Mouse (Mus musculus) MEL (cell line): ENCODE data around the gene Lrrc23. TPM values are rescaled to one million over a fixed set of nuclear protein-coding genes. Genes with fewer than 3 reads are reported as not detected.

Experiments used
- DNase-seq: peaks from one replicate; pipeline ENCODE4 v3.0.0; 2011; ENCODE audit warnings: low read depth, low spot score
- H3K27ac ChIP-seq: 2 replicates; pipeline ENCODE4 v1.5.1; 2012; ENCODE audit warnings: low read depth, mild to moderate bottlenecking, control low read depth, low read length, moderate library complexity; ENCODE audit not compliant: control insufficient read depth
- H3K27me3 ChIP-seq, 2 experiments: fragments of 150-350 bp in 1 of 2; sonication (generic) in 1 of 2; 2 replicates each; pipeline ENCODE4 v1.6.1; 2012; ENCODE audit warnings: low read length in 2 of 2, mild to moderate bottlenecking in 2 of 2, improper control_type of control experiment in 1 of 2, moderate library complexity in 1 of 2; ENCODE audit not compliant: insufficient read depth in 2 of 2, control insufficient read depth in 1 of 2
- H3K36me3 ChIP-seq, 2 experiments: 2 replicates each; pipeline ENCODE4 v1.6.1; 2012 to 2014; ENCODE audit warnings: low read length in 2 of 2, improper control_type of control experiment in 1 of 2, inconsistent platforms in 1 of 2, mild to moderate bottlenecking in 1 of 2; ENCODE audit not compliant: insufficient read depth in 2 of 2, control insufficient read depth in 1 of 2
- H3K4me1 ChIP-seq, 2 experiments: fragments of 150-350 bp in 1 of 2; sonication (generic) in 1 of 2; 2 replicates each; pipeline ENCODE4 v1.6.1; 2012; ENCODE audit warnings: low read length in 2 of 2, improper control_type of control experiment in 1 of 2, mild to moderate bottlenecking in 1 of 2; ENCODE audit not compliant: insufficient read depth in 2 of 2, control insufficient read depth in 1 of 2
- H3K4me3 ChIP-seq, 2 experiments: fragments of 150-350 bp in 1 of 2; sonication (generic) in 1 of 2; 2 replicates each; pipeline ENCODE4 v1.5.1; 2012; ENCODE audit warnings: low read depth in 2 of 2, low read length in 2 of 2, mild to moderate bottlenecking in 2 of 2, moderate library complexity in 2 of 2, control low read depth in 1 of 2, improper control_type of control experiment in 1 of 2; ENCODE audit not compliant: control insufficient read depth in 1 of 2, insufficient read depth in 1 of 2
- H3K79me2 ChIP-seq: 2 replicates; pipeline ENCODE4 v1.6.1; 2012; ENCODE audit warnings: mild to moderate bottlenecking, low read length, moderate library complexity; ENCODE audit not compliant: control insufficient read depth, poor library complexity, insufficient read depth
- H3K9ac ChIP-seq: 2 replicates; pipeline ENCODE4 v1.6.1; 2012; ENCODE audit warnings: low read depth, mild to moderate bottlenecking, control low read depth, low read length, moderate library complexity; ENCODE audit not compliant: control insufficient read depth, poor library complexity, severe bottlenecking
- H3K9me3 ChIP-seq: fragments of 150-350 bp; sonication (generic); replicated peaks from 2 replicates; pipeline ENCODE4 v1.6.1; 2012; ENCODE audit warnings: mild to moderate bottlenecking, low read length, improper control_type of control experiment, moderate library complexity; ENCODE audit not compliant: insufficient read depth
- CTCF ChIP-seq, 3 experiments: IDR thresholded peaks in 2 of 3; conservative IDR thresholded peaks in 1 of 3; 2 replicates each; pipeline ENCODE4 v1.5.1; 2011 to 2012; ENCODE audit warnings: low read length in 3 of 3, low read depth in 2 of 3, mild to moderate bottlenecking in 2 of 3, improper control_type of control experiment in 1 of 3, inconsistent platforms in 1 of 3, mixed read lengths in 1 of 3, moderate library complexity in 1 of 3; ENCODE audit not compliant: control insufficient read depth in 1 of 3, insufficient read depth in 1 of 3, poor library complexity in 1 of 3, severe bottlenecking in 1 of 3
- ELF1 ChIP-seq: IDR thresholded peaks from 2 replicates; pipeline ENCODE4 v1.6.1; 2014; ENCODE audit warnings: low read depth, mild to moderate bottlenecking, inconsistent platforms, low read length, improper control_type of control experiment, moderate library complexity
- ETS1 ChIP-seq: IDR thresholded peaks from 2 replicates; pipeline ENCODE4 v1.6.1; 2012; ENCODE audit warnings: low read depth, mild to moderate bottlenecking, inconsistent platforms, low read length, improper control_type of control experiment, moderate library complexity
- GABPA ChIP-seq: IDR thresholded peaks from 2 replicates; pipeline ENCODE4 v1.6.1; 2012; ENCODE audit warnings: low read depth, mild to moderate bottlenecking, inconsistent platforms, low read length, improper control_type of control experiment, moderate library complexity
- JUND ChIP-seq: IDR thresholded peaks from 2 replicates; pipeline ENCODE4 v1.6.1; 2011; ENCODE audit warnings: low read depth, mild to moderate bottlenecking, improper control_type of control experiment, low read length
- KAT2A ChIP-seq: conservative IDR thresholded peaks from 2 replicates; pipeline ENCODE4 v1.6.1; 2012; ENCODE audit warnings: low read depth, low read length, improper control_type of control experiment, inconsistent platforms
- MAFK ChIP-seq: IDR thresholded peaks from 2 replicates; pipeline ENCODE4 v1.6.1; 2011; ENCODE audit warnings: low read depth, mild to moderate bottlenecking, low read length, improper control_type of control experiment, borderline replicate concordance
- MAX ChIP-seq: IDR thresholded peaks from 2 replicates; pipeline ENCODE4 v1.6.1; 2011; ENCODE audit warnings: low read length, improper control_type of control experiment
- MAZ ChIP-seq: IDR thresholded peaks from 2 replicates; pipeline ENCODE4 v1.6.1; 2012; ENCODE audit warnings: low read depth, mild to moderate bottlenecking, inconsistent platforms, low read length, improper control_type of control experiment
- MEF2A ChIP-seq: IDR thresholded peaks from 2 replicates; pipeline ENCODE4 v1.6.1; 2014; ENCODE audit warnings: low read depth, mild to moderate bottlenecking, inconsistent platforms, low read length, improper control_type of control experiment; ENCODE audit not compliant: poor library complexity, insufficient replicate concordance, severe bottlenecking; ENCODE audit errors: extremely low read depth
- MYB ChIP-seq: IDR thresholded peaks from 2 replicates; pipeline ENCODE4 v1.6.1; 2011; ENCODE audit warnings: mild to moderate bottlenecking, low read depth, low read length, improper control_type of control experiment
- MYC ChIP-seq: IDR thresholded peaks from 2 replicates; pipeline ENCODE4 v1.6.1; 2011; ENCODE audit warnings: low read depth, mild to moderate bottlenecking, low read length, improper control_type of control experiment, moderate library complexity
- POLR2AphosphoS2 ChIP-seq: IDR thresholded peaks from 2 replicates; pipeline ENCODE4 v1.6.1; 2011; ENCODE audit warnings: low read length, improper control_type of control experiment
- POLR2AphosphoS5 ChIP-seq: IDR thresholded peaks from 2 replicates; pipeline ENCODE4 v1.6.1; 2012; ENCODE audit warnings: low read depth, borderline replicate concordance, mild to moderate bottlenecking, inconsistent platforms, low read length, moderate library complexity, mixed read lengths
- SIN3A ChIP-seq: IDR thresholded peaks from 2 replicates; pipeline ENCODE4 v1.6.1; 2012; ENCODE audit warnings: low read length, improper control_type of control experiment, inconsistent platforms
- SMC3 ChIP-seq: IDR thresholded peaks from 2 replicates; pipeline ENCODE4 v1.6.1; 2011; ENCODE audit warnings: low read depth, low read length, improper control_type of control experiment
- TAL1 ChIP-seq: IDR thresholded peaks from 2 replicates; pipeline ENCODE4 v1.6.1; 2012; ENCODE audit warnings: mild to moderate bottlenecking, inconsistent platforms, low read length, moderate library complexity, mixed read lengths
- TBP ChIP-seq: IDR thresholded peaks from 2 replicates; pipeline ENCODE4 v1.8.0; 2011; ENCODE audit warnings: low read depth, low read length, improper control_type of control experiment
- UBTF ChIP-seq: IDR thresholded peaks from 2 replicates; pipeline ENCODE4 v1.6.1; 2012; ENCODE audit warnings: low read depth, mild to moderate bottlenecking, inconsistent platforms, low read length, improper control_type of control experiment, moderate library complexity, borderline replicate concordance; ENCODE audit not compliant: insufficient read depth
- USF1 ChIP-seq: IDR thresholded peaks from 2 replicates; pipeline ENCODE4 v1.6.1; 2014; ENCODE audit warnings: low read depth, mild to moderate bottlenecking, inconsistent platforms, low read length, improper control_type of control experiment, moderate library complexity
- USF2 ChIP-seq, 2 experiments: IDR thresholded peaks; 2 replicates each; pipeline ENCODE4 v1.6.1; 2011 to 2012; ENCODE audit warnings: improper control_type of control experiment in 2 of 2, low read length in 2 of 2, borderline replicate concordance in 1 of 2, inconsistent platforms in 1 of 2, low read depth in 1 of 2, mild to moderate bottlenecking in 1 of 2; ENCODE audit not compliant: insufficient read depth in 1 of 2
- polyA plus RNA-seq, 2 experiments: library from polyadenylated mRNA; stranded (reverse) in 1 of 2; unstranded in 1 of 2; fragments of >175 nt in 1 of 2; fragments of >200 nt in 1 of 2; gene quantifications; 2 replicates each; pipeline versions ENCODE4 v1.2.1 to v1.2.4; 2012; ENCODE audit warnings: low replicate concordance in 2 of 2, low read depth in 1 of 2; ENCODE audit not compliant: insufficient read length in 2 of 2, insufficient read depth in 1 of 2, missing spikeins in 1 of 2
- total RNA-seq: library from RNA; depleted of rRNA; stranded (reverse); fragments of 300-350 nt; gene quantifications from 2 replicates; pipeline ENCODE4 v1.2.3, GENCODE M21; 2012

The Lrrc23 gene
- total and polyA plus RNA-seq, 3 experiments = 0.11 TPM; not detected in 2

DNA sequence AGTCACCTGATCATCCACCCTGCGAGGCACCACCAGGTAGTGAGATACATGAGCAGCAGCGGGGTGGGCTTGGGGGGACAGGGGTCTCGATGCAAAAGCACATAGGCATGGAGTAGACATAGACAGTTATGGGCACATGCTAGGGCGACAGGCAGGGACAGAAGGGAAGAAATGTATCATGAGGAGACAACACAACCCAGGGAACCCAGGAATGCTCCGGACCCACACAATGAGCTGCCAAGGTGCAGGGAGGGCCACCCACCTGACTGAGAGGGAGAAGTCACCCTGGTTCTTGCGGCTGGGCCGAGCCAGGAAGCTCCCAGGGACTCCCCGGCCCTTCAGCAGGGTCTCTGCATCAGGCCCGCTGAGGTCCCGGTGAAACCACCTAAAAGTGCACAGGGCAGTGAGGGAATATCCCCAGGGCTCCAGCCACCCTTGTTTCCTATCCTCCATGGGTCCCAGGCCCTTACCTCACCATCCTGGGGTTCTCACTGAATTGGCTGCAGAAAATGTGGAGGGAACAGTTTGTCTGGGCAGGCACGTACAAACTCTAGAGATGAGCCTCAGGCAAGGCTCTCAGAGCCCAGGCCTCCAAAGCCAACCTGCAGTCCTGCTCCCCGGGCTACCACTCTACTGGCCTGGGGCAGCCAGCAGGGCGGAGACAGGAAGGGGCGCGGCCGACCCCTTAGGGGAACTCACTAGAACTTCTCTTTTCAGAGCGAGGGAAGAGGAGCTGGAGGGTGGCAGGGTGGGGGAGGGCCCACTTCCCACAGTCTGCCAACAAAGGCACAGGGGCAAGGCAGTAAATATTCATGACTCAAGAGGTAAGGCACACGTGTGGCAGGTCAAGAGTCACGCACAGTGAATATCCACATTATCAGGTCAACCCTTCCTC is 46.8 kb downstream of the Lrrc23 start (continued):
- TF ChIP-seq GABPA (no peak), MAX (peak; percentile 61; the same call in 1 of the 2 replicates), POLR2AphosphoS2 (peak; percentile 86), KAT2A (0 out of 2 replicates have a peak, but pooled peaks have one; percentile 21), UBTF (no peak)

DNA sequence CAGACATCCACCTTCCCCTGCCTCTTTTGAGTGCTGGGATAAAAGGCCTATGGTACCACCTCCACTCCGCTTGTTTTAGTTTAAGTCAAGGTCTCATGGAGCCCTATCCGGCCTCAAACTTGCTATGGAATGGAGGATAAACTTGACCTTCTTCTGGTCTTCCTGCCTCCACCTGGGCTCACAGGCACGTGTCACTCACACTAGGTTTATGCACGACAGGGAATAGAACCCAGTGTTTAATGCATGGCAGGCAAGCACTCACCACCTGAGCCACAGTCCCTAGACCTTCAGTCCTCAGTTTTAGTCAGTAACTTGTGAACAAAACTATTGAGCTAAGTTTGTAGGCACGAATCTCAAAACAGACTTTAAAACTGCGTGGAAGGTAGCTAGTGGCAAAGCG is 48.5 kb downstream of the Lrrc23 start:
- peaks cover 14 to 30% of the 10 kb centered on the region in 2 experiments for H3K4me1 ChIP-seq
- no peak overlapping the region for H3K9ac ChIP-seq
- H3K4me3 ChIP-seq = no peak overlapping the region
- H3K27ac ChIP-seq = no peak overlapping the region
- H3K27me3 ChIP-seq = no peaks in the 10 kb centered on the region
- peaks cover 0 to 27% of the 10 kb centered on the region in 2 experiments for H3K36me3 ChIP-seq
- no peak for DNase-seq
- TF ChIP-seq MYC = no peak
- no peak for TF ChIP-seq MAZ
- TF ChIP-seq TAL1 = no peak
- no peak for TF ChIP-seq MAFK
- TF ChIP-seq ETS1 = no peak
- no peak for TF ChIP-seq SMC3
- H3K9me3 ChIP-seq = no peaks in the 10 kb centered on the region
- H3K79me2 ChIP-seq = peaks cover 16% of the 10 kb centered on the region

DNA sequence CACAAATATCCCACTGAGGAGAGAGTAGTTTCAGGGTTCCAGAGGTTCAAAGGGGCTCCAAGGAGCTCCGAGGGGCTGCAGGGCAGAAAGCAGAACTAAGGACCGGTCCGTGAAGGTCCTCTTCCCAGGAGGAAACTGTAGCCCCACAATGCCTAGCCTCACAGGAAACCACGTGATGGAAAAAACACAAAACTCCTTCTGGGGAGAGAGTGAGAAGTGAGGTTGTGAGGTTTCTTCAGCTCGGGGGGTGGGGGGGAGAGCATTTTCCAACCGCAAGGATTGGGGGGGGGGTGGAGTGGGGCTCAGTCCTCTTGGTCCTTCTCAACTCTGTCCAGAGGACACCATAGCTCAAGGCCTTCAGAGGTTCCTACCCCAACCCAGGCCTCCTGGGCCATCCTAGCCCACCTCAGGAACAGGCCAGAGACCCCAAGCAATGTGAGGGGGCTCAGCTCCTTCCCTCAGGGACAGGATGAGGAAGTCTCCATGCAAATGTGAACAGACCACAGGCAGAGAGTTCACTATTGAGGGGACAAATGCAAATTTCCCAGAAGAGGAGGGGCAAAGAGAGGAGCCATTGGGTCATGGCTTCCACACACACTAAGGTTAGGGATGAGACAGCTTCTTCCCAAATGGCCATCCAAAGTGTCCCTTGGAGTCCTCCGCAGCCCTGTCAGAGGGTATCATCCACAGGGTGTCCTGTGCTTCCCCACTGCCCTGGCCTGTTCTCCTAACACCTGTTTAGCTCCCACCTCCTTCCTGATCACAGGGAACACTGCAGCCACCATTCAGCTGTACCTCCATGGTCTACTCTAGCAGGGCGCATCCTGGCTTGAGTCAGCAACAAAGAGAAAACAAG is 49.4 kb downstream of the Lrrc23 start:
- Histone ChIP-seq H3K36me3 (peaks cover 3 to 27% of the 10 kb centered on the region in 2 experiments), H3K9ac (peak overlapping the region; percentile 13; the same call in 1 of the 2 replicates), H3K4me3 (no peak overlapping the region), H3K27ac (peak overlapping the region; percentile 4; the same call in 1 of the 2 replicates), H3K79me2 (peaks cover 16% of the 10 kb centered on the region), H3K27me3 (no peaks in the 10 kb centered on the region), H3K4me1 (peaks cover 14 to 30% of the 10 kb centered on the region in 2 experiments), H3K9me3 (no peaks in the 10 kb centered on the region)
- DNase-seq = no peak
- no peak for TF ChIP-seq ELF1
- TF ChIP-seq TAL1 = no peak
- TF ChIP-seq USF1 = peak; percentile 80
- peak in 1 of 2 experiments; percentile 38; a peak in 1 of 4 replicates for TF ChIP-seq USF2 (IDR thresholded peaks at IDR 0.05; ENCODE audit: borderline replicate concordance in 1 of 2, insufficient read depth in 1 of 2, low read depth in 1 of 2, low read length in 2 of 2)
- no peak for TF ChIP-seq JUND
- TF ChIP-seq MAX = no peak
- TF ChIP-seq CTCF (IDR thresholded peaks at IDR 0.05 in 2 of 3, conservative IDR thresholded peaks at IDR 0.05 in 1 of 3; ENCODE audit: control insufficient read depth in 1 of 3, insufficient read depth in 1 of 3, low read depth in 2 of 3, low read length in 3 of 3, poor library complexity in 1 of 3, severe bottlenecking in 1 of 3) = no peak
- no peak for TF ChIP-seq SIN3A
- no peak for TF ChIP-seq UBTF
- no peak for TF ChIP-seq TBP
- TF ChIP-seq SMC3 = no peak
- no peak for TF ChIP-seq MEF2A
- no peak for TF ChIP-seq POLR2AphosphoS2
- TF ChIP-seq POLR2AphosphoS5 = no peak
- no peak for TF ChIP-seq MYB
